Mouse (Mus musculus) cortical plate, adult 2 months (tissue): ENCODE measurements at regions not wholly inside any gene's neighbourhood (a gene's known extent, or its start where the extent isn't known, plus 50 kb on each side); places are given as distances from the start of the nearest gene placed in this dataset.

Experiments
- CTCF ChIP-seq: fragments of 200-500 bp; IDR thresholded peaks from 2 replicates; pipeline ENCODE4 v1.5.1; 2011; ENCODE audit warnings: mild to moderate bottlenecking, control low read depth, low read length; ENCODE audit not compliant: insufficient read depth; ENCODE audit errors: extremely low read depth
- POLR2A ChIP-seq: fragments of 200-500 bp; IDR thresholded peaks from 2 replicates; pipeline ENCODE4 v1.6.1; 2011; ENCODE audit warnings: mild to moderate bottlenecking, low read length, control low read depth; ENCODE audit not compliant: insufficient read depth; ENCODE audit errors: extremely low read depth

- TF ChIP-seq CTCF (no peak), POLR2A (no peak)
Measured at GRCm38 (mm10) chr14:78422601-78423000, 114.0 kb downstream of the Akap11 start.
